Mouse (Mus musculus): Measurements from ENCODE around the gene Ahcy.
"Not testable (repeated sequence)": the region's sequence is repeated elsewhere in the genome, so short reads cannot be mapped to it uniquely, and the experiment has no call there.

Gene Ahcy

GRCm38 (mm10) chr2:155074766-155075330 is 551 bp upstream of the Ahcy start:
- DNase-seq (ENCODE audit: low read depth) = no peak

GRCm38 (mm10) chr2:155073347-155073746 is 950 bp downstream of the Ahcy start:
- no peak for DNase-seq (ENCODE audit: low read depth)

- no peak for DNase-seq (ENCODE audit: low read depth)
These were observed 1.7 kb downstream of the Ahcy start for GRCm38 (mm10) chr2:155072353-155073145.

DNA sequence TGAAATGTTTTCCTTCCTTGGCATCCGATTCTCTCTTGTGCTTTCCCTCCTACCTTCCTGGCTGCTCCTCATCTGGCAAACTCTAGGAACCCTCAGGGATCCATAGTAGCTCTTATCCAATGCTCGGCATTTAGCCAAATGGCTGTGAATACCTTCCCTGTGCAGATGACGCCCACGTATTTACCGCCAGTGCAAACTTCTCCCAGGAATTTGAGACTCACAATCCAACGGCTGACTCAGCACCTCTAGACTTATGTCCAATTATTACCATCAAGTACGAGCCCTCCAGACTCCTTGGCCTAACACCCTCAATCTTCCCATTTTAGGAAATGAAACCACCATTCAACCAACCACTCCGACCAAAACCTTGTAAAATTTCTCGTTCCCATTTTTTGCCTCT is 3.3 kb downstream of the Ahcy start:
- DNase-seq (ENCODE audit: low read depth) = peak; percentile 76

GRCm38 (mm10) chr2:155057361-155057760 is 16.9 kb downstream of the Ahcy start:
- no peak for DNase-seq (ENCODE audit: low read depth)

DNA sequence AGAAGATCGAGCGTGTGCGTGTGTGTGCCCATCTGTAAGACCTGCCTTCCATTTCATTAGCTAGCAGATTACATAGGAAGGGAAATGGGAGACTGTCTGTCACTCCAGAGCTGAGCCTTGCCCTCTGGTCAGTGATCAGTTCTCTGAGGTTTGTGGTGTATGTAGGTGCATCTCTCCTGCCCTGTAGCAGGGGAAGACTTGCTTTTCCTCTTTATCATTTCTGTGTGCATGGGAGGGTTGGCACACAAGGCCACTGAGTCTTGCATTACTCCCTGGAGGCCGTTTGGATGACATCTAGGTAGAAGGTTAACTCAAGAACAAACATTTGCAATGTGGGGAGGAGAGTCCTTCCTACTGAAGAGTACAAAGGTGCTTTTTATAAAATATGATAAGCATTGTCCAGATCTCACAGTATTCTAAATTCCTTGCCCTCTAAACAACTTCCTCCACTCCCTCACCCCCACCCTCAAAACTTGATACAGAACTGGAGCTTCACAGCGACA is 18.2 kb downstream of the Ahcy start:
- no peak for DNase-seq (ENCODE audit: low read depth)

GRCm38 (mm10) chr2:155054672-155055071 is 19.6 kb downstream of the Ahcy start:
- DNase-seq (ENCODE audit: low read depth) = no peak

DNA sequence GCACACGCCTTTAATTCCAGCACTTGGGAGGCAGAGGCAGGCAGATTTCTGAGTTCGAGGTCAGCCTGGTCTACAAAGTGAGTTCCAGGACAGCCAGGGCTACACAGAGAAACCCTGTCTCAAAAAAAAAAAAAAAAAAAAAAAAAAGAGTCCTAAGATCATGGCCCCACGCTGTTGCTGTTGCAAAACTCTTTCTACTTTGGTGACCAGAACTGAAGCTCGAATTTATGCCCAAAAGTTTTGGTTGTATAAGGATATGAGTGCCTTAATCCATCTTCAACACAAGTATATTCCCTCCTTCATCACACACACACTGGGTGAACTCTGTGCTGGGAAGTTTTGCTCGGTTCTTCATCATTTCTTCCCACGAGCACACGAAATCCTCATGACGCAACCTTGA is 20.8 kb downstream of the Ahcy start:
- not testable (repeated sequence) for DNase-seq (ENCODE audit: low read depth)

DNA sequence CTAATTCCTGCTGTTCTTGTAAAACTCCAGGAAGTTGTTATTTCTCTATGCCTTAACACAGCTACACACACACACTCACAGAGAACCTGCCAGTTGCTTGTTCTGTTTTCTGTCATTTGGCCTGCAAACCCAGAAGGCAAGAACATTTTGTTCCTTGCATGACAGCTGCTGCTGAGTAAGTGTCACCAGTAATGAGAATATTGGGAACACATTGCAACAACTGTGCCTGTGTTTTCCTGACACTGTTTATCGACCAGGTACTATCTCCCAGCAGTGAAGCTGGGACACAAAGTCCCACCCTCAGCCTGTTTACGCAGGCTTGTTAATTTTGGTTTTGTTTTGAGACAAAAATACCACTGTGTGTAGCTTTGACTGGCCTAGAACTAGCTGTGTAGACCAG is 21.6 kb downstream of the Ahcy start:
- no peak for DNase-seq (ENCODE audit: low read depth)

DNA sequence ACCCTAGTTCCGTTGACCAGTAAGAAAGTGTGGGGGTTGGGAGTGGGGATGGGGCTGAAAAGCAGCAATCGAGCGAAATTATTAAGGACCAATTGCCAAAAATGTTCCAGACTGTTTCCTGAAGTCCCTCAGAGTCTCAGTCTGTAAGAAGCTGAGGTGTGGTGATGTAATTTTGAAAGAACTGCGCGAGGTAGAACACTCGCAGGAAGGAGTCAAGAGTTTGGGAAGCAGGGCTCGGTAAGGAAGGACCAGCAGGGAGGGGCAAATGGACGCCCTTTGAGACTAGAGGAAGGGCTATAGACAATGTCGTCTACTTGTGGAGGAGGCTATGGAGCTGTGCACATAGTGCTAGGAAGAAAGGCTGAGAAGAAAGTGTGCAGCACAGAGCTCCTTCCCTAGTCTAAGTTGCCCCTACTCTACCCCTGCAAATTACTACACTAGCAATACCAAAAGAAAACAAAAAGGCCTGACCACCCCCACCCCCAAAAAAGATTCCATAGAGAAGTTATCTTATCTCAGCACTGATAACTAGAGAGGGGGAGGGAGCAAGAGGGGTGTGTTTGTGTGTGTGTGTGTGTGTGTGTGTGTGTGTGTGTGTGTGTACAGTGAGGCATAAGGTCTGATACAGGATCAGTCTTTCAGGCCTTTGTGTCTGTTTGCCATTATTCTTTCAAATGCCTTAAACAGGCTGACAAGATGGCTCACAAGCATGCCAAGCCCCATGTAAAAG is 22.5 kb downstream of the Ahcy start:
- peak; percentile 61 for DNase-seq (ENCODE audit: low read depth)

DNA sequence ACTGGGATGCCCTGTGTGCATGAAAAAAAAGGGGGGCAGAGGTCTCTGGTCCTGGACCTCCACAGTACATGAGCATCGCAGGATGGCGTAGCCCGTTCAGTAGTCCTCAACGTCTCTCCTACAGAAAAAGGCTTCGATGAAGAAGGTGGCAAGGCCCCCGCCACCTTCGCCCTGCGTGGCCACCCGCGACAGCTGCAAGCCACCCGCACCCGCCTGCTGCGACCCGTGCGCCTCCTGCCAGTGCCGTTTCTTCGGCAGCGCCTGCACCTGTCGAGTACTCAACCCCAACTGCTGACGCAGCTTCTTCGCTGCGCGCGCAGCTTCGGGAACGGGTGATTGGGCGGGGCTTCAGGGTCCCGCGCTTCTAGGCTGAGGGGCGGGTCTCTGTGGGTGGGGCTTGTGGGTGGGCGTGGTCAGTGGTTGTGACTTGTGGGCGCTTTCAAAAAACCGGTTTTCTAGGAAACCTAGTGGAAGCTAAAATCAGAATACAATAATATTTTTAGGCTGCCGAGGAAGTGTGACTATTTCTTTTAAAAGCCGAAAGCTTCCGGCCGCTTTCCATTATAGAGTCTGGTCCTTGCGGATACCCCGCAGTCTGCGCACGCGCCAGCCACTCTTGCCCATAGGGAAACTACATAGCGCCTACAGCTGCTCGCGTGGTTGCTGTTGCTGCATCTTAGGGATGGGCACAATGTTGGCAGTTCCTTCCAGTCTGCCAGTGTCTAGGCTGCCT is 23.6 kb downstream of the Ahcy start:
- DNase-seq (ENCODE audit: low read depth) = peak; percentile 98

GRCm38 (mm10) chr2:155050108-155050503 is 24.2 kb downstream of the Ahcy start:
- DNase-seq (ENCODE audit: low read depth) = peak; percentile 10

DNA sequence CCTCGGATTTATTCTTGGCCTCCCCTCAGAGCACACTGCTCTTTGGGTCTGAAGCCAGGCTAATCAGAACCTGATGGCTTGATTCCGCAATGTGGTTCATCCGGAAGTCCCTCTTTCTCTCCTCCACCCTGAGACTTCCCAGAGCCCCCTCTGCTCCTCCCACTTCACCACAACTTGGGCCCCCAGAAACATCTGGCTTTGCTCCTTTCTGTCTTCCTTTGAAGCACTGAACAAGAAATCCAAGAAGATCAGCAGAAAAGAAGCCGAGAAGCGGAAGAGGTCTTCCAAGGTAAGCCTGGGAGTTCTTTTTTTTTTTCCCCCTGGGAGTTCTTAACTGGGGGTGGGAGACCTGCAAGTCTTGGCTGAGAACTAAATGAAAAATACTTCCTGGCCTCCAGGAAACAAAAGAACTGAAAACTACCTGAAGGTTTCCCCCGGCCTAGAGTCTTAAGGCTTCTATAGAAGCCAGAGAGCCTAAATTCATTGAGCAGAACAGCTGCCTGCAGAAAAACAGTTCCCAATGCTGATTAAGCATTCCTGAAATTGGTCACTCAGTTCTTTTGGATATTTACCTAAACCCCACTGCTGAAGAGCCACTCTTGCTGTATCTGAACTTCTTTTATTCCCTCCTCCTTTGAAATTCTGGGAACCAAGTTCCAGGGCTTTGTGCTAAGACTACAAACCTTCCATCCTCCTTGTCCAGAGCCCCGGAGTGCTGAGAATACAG is 26.7 kb downstream of the Ahcy start:
- peak; percentile 28 for DNase-seq (ENCODE audit: low read depth)

- peak; percentile 63 for DNase-seq (ENCODE audit: low read depth)
These were observed 27.5 kb downstream of the Ahcy start for GRCm38 (mm10) chr2:155046803-155047202.

- no peak for DNase-seq (ENCODE audit: low read depth)
These were observed 29.2 kb downstream of the Ahcy start for GRCm38 (mm10) chr2:155045075-155045474.

- DNase-seq (ENCODE audit: low read depth) = no peak
These were observed 29.8 kb downstream of the Ahcy start for GRCm38 (mm10) chr2:155044542-155044941.

- DNase-seq (ENCODE audit: low read depth) = no peak
These were observed 34.3 kb downstream of the Ahcy start for GRCm38 (mm10) chr2:155039956-155040355.

GRCm38 (mm10) chr2:155032938-155033710 is 41.2 kb downstream of the Ahcy start:
- no peak for DNase-seq (ENCODE audit: low read depth)

DNA sequence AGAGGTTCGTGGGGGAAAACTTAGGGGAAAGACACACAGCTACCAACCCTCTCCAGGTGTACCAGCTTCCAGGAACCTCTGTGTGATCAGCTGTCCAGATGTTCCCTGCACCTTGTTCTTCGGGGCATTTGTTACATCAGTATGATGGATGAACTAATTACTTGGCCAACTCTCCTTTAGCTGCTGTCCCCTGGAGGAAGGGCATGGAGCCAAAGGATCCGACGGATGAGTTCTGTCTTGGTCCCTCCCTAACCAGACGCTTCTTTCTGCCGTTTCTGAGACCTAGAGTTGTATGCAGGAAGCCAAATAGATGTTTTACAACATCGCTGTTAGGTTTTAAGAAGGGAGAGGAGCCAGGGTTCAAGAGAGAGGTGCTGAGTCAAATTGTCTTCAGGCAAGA is 43.5 kb downstream of the Ahcy start:
- no peak for DNase-seq (ENCODE audit: low read depth)

DNA sequence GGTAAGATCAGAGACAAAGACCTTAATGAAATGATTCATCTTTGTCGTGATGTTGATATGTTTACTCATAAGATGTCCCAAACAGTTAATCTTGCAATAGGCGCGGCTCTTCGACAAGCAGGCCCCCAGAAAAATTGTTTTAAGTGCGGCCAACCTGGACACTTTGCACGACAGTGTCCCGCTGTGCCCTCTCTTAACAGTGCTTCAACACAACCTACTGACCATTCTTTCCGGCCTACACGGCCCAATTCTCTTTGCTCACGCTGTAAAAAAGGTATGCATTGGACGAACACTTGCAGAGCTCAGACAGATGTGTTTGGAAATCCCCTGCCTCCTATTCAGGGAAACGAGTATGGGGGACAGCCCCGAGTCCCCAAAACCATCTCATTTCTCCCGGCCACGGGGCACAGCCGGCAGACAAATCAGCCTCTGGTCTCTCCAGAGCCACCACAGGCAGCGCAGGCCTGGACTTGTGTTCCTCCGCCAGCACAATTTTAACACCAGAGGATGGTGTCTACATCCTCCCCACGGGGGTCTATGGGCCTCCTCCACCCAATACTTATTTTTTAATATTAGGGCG is 54.0 kb downstream of the Ahcy start:
- peak; percentile 12 for DNase-seq (ENCODE audit: low read depth)
